ENCODE assay signal across 8 mouse cellular contexts in genomic region chr15:67039421-67039907, GRCm38 (mm10).
A peak's percentile ranks its signal among the peaks of the same experiment; 100 is the strongest.
DNase-seq lines count a peak whose midpoint lies in the region; ATAC-seq and TF ChIP-seq lines count a peak whose summit lies in the region.

No protein-coding gene starts in this region.

- under 1% methylated on average over 16 of the region's 16 CpGs for whole genome bisulfite sequencing in bone marrow, adult 2 months
- WGBS in forebrain, embryonic 14.5 days = 9% methylated on average over 16 of the region's 16 CpGs
- WGBS in hindbrain, embryonic 10.5 days = 8% methylated on average over 16 of the region's 16 CpGs
- 2% methylated on average over 16 of the region's 16 CpGs for WGBS in limb, embryonic 14.5 days
- WGBS in midbrain, embryonic 15.5 days = 6% methylated on average over 16 of the region's 16 CpGs
- under 1% methylated on average over 16 of the region's 16 CpGs for WGBS in stomach, embryonic 15.5 days

- TF ChIP-seq RAD21 in MEL (IDR thresholded peaks at IDR 0.05; ENCODE audit: low read depth, low read length) = no peak

- no peaks in the 10 kb centered on the region; the same call in 1 of the 2 replicates for H3K79me2 ChIP-seq in MEL (ENCODE audit: control insufficient read depth, insufficient read depth, low read length, poor library complexity)

- TF ChIP-seq POLR2A in MEL (IDR thresholded peaks at IDR 0.05; ENCODE audit: control insufficient read depth in 1 of 2, insufficient read depth in 1 of 2, low read depth in 1 of 2, low read length in 2 of 2, poor library complexity in 1 of 2) = peak in 1 of 2 experiments; percentile 29; a peak in 1 of 4 replicates
- peak; percentile 43; the same call in 1 of the 2 replicates for TF ChIP-seq POLR2A in bone marrow, adult 2 months (IDR thresholded peaks at IDR 0.05; ENCODE audit: borderline replicate concordance, control insufficient read depth, low read depth, low read length)
- TF ChIP-seq POLR2A in limb, embryonic 14.5 days (IDR thresholded peaks at IDR 0.05; ENCODE audit: borderline replicate concordance, extremely low read depth, insufficient read depth, insufficient read length) = no peak

- DNase-seq in MEL (ENCODE audit: low read depth, low spot score) = peak; percentile 88
- peak; percentile 51 for DNase-seq in forebrain, embryonic 14.5 days (ENCODE audit: low spot score)
- DNase-seq in hindbrain, embryonic 10.5 days (ENCODE audit: low spot score) = peak; percentile 71
- peak; percentile 71 for DNase-seq in limb, embryonic 14.5 days (ENCODE audit: low spot score)
- DNase-seq in left cerebral cortex, adult 11 months (ENCODE audit: low spot score) = no peak

- H3K4me1 ChIP-seq in MEL (ENCODE audit: control insufficient read depth in 1 of 2, insufficient read depth in 2 of 2, low read length in 2 of 2) = peaks cover 0 to 13% of the 10 kb centered on the region in 2 experiments; a peak in 2 of 4 replicates
- peaks cover 10% of the 10 kb centered on the region for H3K4me1 ChIP-seq in bone marrow, adult 2 months (ENCODE audit: control insufficient read depth, insufficient read depth, low read length)
- peaks cover 3% of the 10 kb centered on the region; the same call in 1 of the 2 replicates for H3K4me1 ChIP-seq in forebrain, embryonic 14.5 days (ENCODE audit: control insufficient read depth, insufficient read depth, low read length)
- H3K4me1 ChIP-seq in hindbrain, embryonic 10.5 days (replicated peaks) = peaks cover 18% of the 10 kb centered on the region
- peaks cover 13% of the 10 kb centered on the region for H3K4me1 ChIP-seq in limb, embryonic 14.5 days (ENCODE audit: control insufficient read depth, insufficient read depth, low read length)
- H3K4me1 ChIP-seq in midbrain, embryonic 15.5 days = peaks cover 11% of the 10 kb centered on the region
- peaks cover 9% of the 10 kb centered on the region for H3K4me1 ChIP-seq in stomach, embryonic 15.5 days

- H3K27ac ChIP-seq in MEL (ENCODE audit: control insufficient read depth, low read depth, low read length) = peak overlapping the region; percentile 31; the same call in 1 of the 2 replicates
- H3K27ac ChIP-seq in bone marrow, adult 2 months (ENCODE audit: control insufficient read depth, insufficient read depth, low read depth, low read length, poor library complexity) = peak overlapping the region; percentile 68
- no peak overlapping the region for H3K27ac ChIP-seq in forebrain, embryonic 14.5 days (ENCODE audit: low read depth, low read length)
- H3K27ac ChIP-seq in hindbrain, embryonic 10.5 days = peak overlapping the region; percentile 83
- H3K27ac ChIP-seq in limb, embryonic 14.5 days (replicated peaks; ENCODE audit: low read depth, low read length) = 0 out of 2 replicates have a peak overlapping the region, but pooled peaks have one; percentile 11
- H3K27ac ChIP-seq in midbrain, embryonic 15.5 days = no peak overlapping the region
- peak overlapping the region; percentile 82 for H3K27ac ChIP-seq in stomach, embryonic 15.5 days

- TF ChIP-seq CTCF in MEL (IDR thresholded peaks at IDR 0.05 in 2 of 3, conservative IDR thresholded peaks at IDR 0.05 in 1 of 3; ENCODE audit: control insufficient read depth in 1 of 3, insufficient read depth in 1 of 3, low read depth in 2 of 3, low read length in 3 of 3, poor library complexity in 1 of 3, severe bottlenecking in 1 of 3) = no peak
- TF ChIP-seq CTCF in bone marrow, adult 2 months (IDR thresholded peaks at IDR 0.05; ENCODE audit: control insufficient read depth, insufficient read depth, low read length) = no peak

- no peaks in the 10 kb centered on the region for H3K9me3 ChIP-seq in MEL (replicated peaks; ENCODE audit: insufficient read depth, low read length)
- no peaks in the 10 kb centered on the region for H3K9me3 ChIP-seq in forebrain, embryonic 14.5 days (replicated peaks; ENCODE audit: control insufficient read depth, low read length)
- no peaks in the 10 kb centered on the region for H3K9me3 ChIP-seq in hindbrain, embryonic 10.5 days
- H3K9me3 ChIP-seq in limb, embryonic 14.5 days (ENCODE audit: control insufficient read depth, low read length) = no peaks in the 10 kb centered on the region
- H3K9me3 ChIP-seq in midbrain, embryonic 15.5 days = no peaks in the 10 kb centered on the region
- no peaks in the 10 kb centered on the region for H3K9me3 ChIP-seq in stomach, embryonic 15.5 days

- peak overlapping the region; percentile 73 to 82 for H3K4me3 ChIP-seq in MEL (ENCODE audit: control insufficient read depth in 1 of 2, insufficient read depth in 1 of 2, low read depth in 2 of 2, low read length in 2 of 2)
- peak overlapping the region; percentile 80 for H3K4me3 ChIP-seq in bone marrow, adult 2 months (replicated peaks; ENCODE audit: control insufficient read depth, low read depth, low read length)
- H3K4me3 ChIP-seq in forebrain, embryonic 14.5 days (ENCODE audit: low read depth, low read length) = peak overlapping the region; percentile 31
- H3K4me3 ChIP-seq in hindbrain, embryonic 10.5 days = peak overlapping the region; percentile 54
- peak overlapping the region; percentile 40 for H3K4me3 ChIP-seq in limb, embryonic 14.5 days (replicated peaks; ENCODE audit: low read length)
- peak overlapping the region; percentile 31 for H3K4me3 ChIP-seq in midbrain, embryonic 15.5 days
- peak overlapping the region; percentile 46 for H3K4me3 ChIP-seq in stomach, embryonic 15.5 days (replicated peaks)

- peaks cover 0 to 7% of the 10 kb centered on the region in 2 experiments; a peak in 1 of 4 replicates for H3K36me3 ChIP-seq in MEL (ENCODE audit: control insufficient read depth in 1 of 2, insufficient read depth in 2 of 2, low read length in 2 of 2)
- no peaks in the 10 kb centered on the region for H3K36me3 ChIP-seq in forebrain, embryonic 14.5 days (ENCODE audit: control insufficient read depth, insufficient read depth, low read length)
- no peaks in the 10 kb centered on the region for H3K36me3 ChIP-seq in hindbrain, embryonic 10.5 days
- no peaks in the 10 kb centered on the region for H3K36me3 ChIP-seq in limb, embryonic 14.5 days (ENCODE audit: control insufficient read depth, insufficient read depth, low read length)
- no peaks in the 10 kb centered on the region for H3K36me3 ChIP-seq in midbrain, embryonic 15.5 days (replicated peaks)
- H3K36me3 ChIP-seq in stomach, embryonic 15.5 days = no peaks in the 10 kb centered on the region

- no peak for TF ChIP-seq EP300 in MEL (IDR thresholded peaks at IDR 0.05; ENCODE audit: low read depth in 1 of 2, low read length in 2 of 2)

- no peaks in the 10 kb centered on the region for H3K27me3 ChIP-seq in MEL (ENCODE audit: control insufficient read depth in 1 of 2, insufficient read depth in 2 of 2, low read length in 2 of 2)
- H3K27me3 ChIP-seq in forebrain, embryonic 14.5 days (replicated peaks; ENCODE audit: control insufficient read depth, insufficient read depth, low read length) = no peaks in the 10 kb centered on the region
- 0 out of 2 replicates have a peak, but pooled peaks cover 2% of the 10 kb centered on the region for H3K27me3 ChIP-seq in hindbrain, embryonic 10.5 days (ENCODE audit: insufficient read depth, poor library complexity, severe bottlenecking)
- no peaks in the 10 kb centered on the region for H3K27me3 ChIP-seq in limb, embryonic 14.5 days (ENCODE audit: control insufficient read depth, insufficient read depth, low read length)
- H3K27me3 ChIP-seq in midbrain, embryonic 15.5 days (replicated peaks) = 0 out of 2 replicates have a peak, but pooled peaks cover 3% of the 10 kb centered on the region
- H3K27me3 ChIP-seq in stomach, embryonic 15.5 days (replicated peaks) = no peaks in the 10 kb centered on the region

- ATAC-seq in forebrain, embryonic 14.5 days = peak; percentile 84
- peak; percentile 91 for ATAC-seq in limb, embryonic 14.5 days (ENCODE audit: low FRiP score, low read depth)
- peak; percentile 83 for ATAC-seq in midbrain, embryonic 15.5 days (replicated peaks)
- ATAC-seq in stomach, embryonic 15.5 days (ENCODE audit: insufficient read depth, low FRiP score, low read depth) = peak; percentile 96

- peak overlapping the region; percentile 58 for H3K9ac ChIP-seq in MEL (ENCODE audit: control insufficient read depth, low read depth, low read length, poor library complexity, severe bottlenecking)
- H3K9ac ChIP-seq in forebrain, embryonic 14.5 days (ENCODE audit: low read length) = peak overlapping the region; percentile 51
- peak overlapping the region; percentile 35 for H3K9ac ChIP-seq in limb, embryonic 14.5 days (ENCODE audit: low read depth, low read length, severe bottlenecking)
- no peak overlapping the region for H3K9ac ChIP-seq in midbrain, embryonic 15.5 days
- peak overlapping the region; percentile 23; the same call in 1 of the 2 replicates for H3K9ac ChIP-seq in stomach, embryonic 15.5 days

- peak overlapping the region; percentile 55 for H3K4me2 ChIP-seq in forebrain, embryonic 14.5 days (ENCODE audit: low read length)
- H3K4me2 ChIP-seq in limb, embryonic 14.5 days (replicated peaks; ENCODE audit: low read depth, low read length, severe bottlenecking) = peak overlapping the region; percentile 59
- peak overlapping the region; percentile 53 for H3K4me2 ChIP-seq in midbrain, embryonic 15.5 days
- H3K4me2 ChIP-seq in stomach, embryonic 15.5 days = peak overlapping the region; percentile 62

TF ChIP-seq in MEL, 35 proteins besides CTCF, POLR2A, EP300 and RAD21 (continues in another document):
- no peak for TF ChIP-seq KAT2A (conservative IDR thresholded peaks at IDR 0.05; ENCODE audit: low read depth, low read length)
- TF ChIP-seq BHLHE40 (IDR thresholded peaks at IDR 0.05; ENCODE audit: borderline replicate concordance, low read depth, low read length) = no peak
- peak; percentile 64 for TF ChIP-seq MAX (IDR thresholded peaks at IDR 0.05; ENCODE audit: low read length)
- peak; percentile 63; the same call in 1 of the 2 replicates for TF ChIP-seq HCFC1 (IDR thresholded peaks at IDR 0.05; ENCODE audit: low read depth, low read length)
- TF ChIP-seq ZKSCAN1 (IDR thresholded peaks at IDR 0.05; ENCODE audit: low read depth, low read length) = no peak
- TF ChIP-seq SIN3A (IDR thresholded peaks at IDR 0.05; ENCODE audit: low read length) = no peak; the same call in none of the 2 replicates
- no peak for TF ChIP-seq NRF1 (IDR thresholded peaks at IDR 0.05; ENCODE audit: insufficient read depth, low read depth, low read length, poor library complexity, severe bottlenecking)
- no peak for TF ChIP-seq MAFK (IDR thresholded peaks at IDR 0.05; ENCODE audit: borderline replicate concordance, low read depth, low read length)
- TF ChIP-seq MYB (IDR thresholded peaks at IDR 0.05; ENCODE audit: low read depth, low read length) = no peak
- TF ChIP-seq MXI1 (IDR thresholded peaks at IDR 0.05; ENCODE audit: low read depth, low read length) = peak; percentile 30; the same call in 1 of the 2 replicates
- TF ChIP-seq RCOR1 (IDR thresholded peaks at IDR 0.05; ENCODE audit: low read depth, low read length) = peak; percentile 38; the same call in 1 of the 2 replicates
- TF ChIP-seq JUND (IDR thresholded peaks at IDR 0.05; ENCODE audit: low read depth, low read length) = no peak
- TF ChIP-seq ELF1 (IDR thresholded peaks at IDR 0.05; ENCODE audit: low read depth, low read length) = peak; percentile 78
- TF ChIP-seq USF2 (IDR thresholded peaks at IDR 0.05; ENCODE audit: borderline replicate concordance in 1 of 2, insufficient read depth in 1 of 2, low read depth in 1 of 2, low read length in 2 of 2) = no peak
- TF ChIP-seq TCF12 (IDR thresholded peaks at IDR 0.05; ENCODE audit: low read depth, low read length) = no peak

Comparison
In these comparisons a context has a peak if more than half of its experiments do, and no peak if none do; other contexts are left out.
1. H3K27ac ChIP-seq: peak in MEL (single experiment), bone marrow, adult 2 months (single experiment), hindbrain, embryonic 10.5 days (single experiment), limb, embryonic 14.5 days (single experiment) and stomach, embryonic 15.5 days (single experiment); none in forebrain, embryonic 14.5 days (single experiment) and midbrain, embryonic 15.5 days (single experiment).
2. Peak in every context shown above with its lines, with median percentiles within 50 percentile points of each other: H3K4me3 ChIP-seq, ATAC-seq and H3K4me2 ChIP-seq.